Mouse (Mus musculus): Measurements from ENCODE around the gene Golga7b.

Golga7b gene

GRCm38 (mm10) chr19:42247519-42247918 is at the start of gene Golga7b:
TSS of gene Golga7b (plus strand) at chr19:42247574.
- DNase-seq (ENCODE audit: low spot score) = no peak

GRCm38 (mm10) chr19:42198026-42198425 is 49.3 kb upstream of the Golga7b start:
- no peak for DNase-seq (ENCODE audit: low spot score)

- no peak for DNase-seq (ENCODE audit: low spot score)
Observed at GRCm38 (mm10) chr19:42201696-42202381, 45.5 kb upstream of the Golga7b start, which contains the start of gene Sfrp5. TSS of gene Sfrp5 (minus strand) at chr19:42202252.

GRCm38 (mm10) chr19:42202467-42202866 is 44.9 kb upstream of the Golga7b start:
- DNase-seq (ENCODE audit: low spot score) = no peak

- no peak for DNase-seq (ENCODE audit: low spot score)
Observed at GRCm38 (mm10) chr19:42204306-42204705, 43.1 kb upstream of the Golga7b start.

- DNase-seq (ENCODE audit: low spot score) = no peak
Observed at GRCm38 (mm10) chr19:42205201-42205600, 42.2 kb upstream of the Golga7b start.

- no peak for DNase-seq (ENCODE audit: low spot score)
Observed at GRCm38 (mm10) chr19:42209485-42209884, 37.9 kb upstream of the Golga7b start.

GRCm38 (mm10) chr19:42209976-42210375 is 37.4 kb upstream of the Golga7b start:
- no peak for DNase-seq (ENCODE audit: low spot score)

- no peak for DNase-seq (ENCODE audit: low spot score)
Observed at GRCm38 (mm10) chr19:42211936-42212335, 35.4 kb upstream of the Golga7b start.

- DNase-seq (ENCODE audit: low spot score) = no peak
Observed at GRCm38 (mm10) chr19:42214601-42215000, 32.8 kb upstream of the Golga7b start.

GRCm38 (mm10) chr19:42216699-42217373 is 30.5 kb upstream of the Golga7b start:
- DNase-seq (ENCODE audit: low spot score) = no peak

- DNase-seq (ENCODE audit: low spot score) = peak; percentile 18
Observed at GRCm38 (mm10) chr19:42217374-42217763, 30.0 kb upstream of the Golga7b start.

- DNase-seq (ENCODE audit: low spot score) = no peak
Observed at GRCm38 (mm10) chr19:42226451-42226850, 20.9 kb upstream of the Golga7b start.

GRCm38 (mm10) chr19:42229499-42230287 is 17.7 kb upstream of the Golga7b start:
- DNase-seq (ENCODE audit: low spot score) = no peak

- no peak for DNase-seq (ENCODE audit: low spot score)
Observed at GRCm38 (mm10) chr19:42230288-42230568, 17.1 kb upstream of the Golga7b start.

- no peak for DNase-seq (ENCODE audit: low spot score)
Observed at GRCm38 (mm10) chr19:42230986-42231385, 16.4 kb upstream of the Golga7b start.

GRCm38 (mm10) chr19:42237602-42238340 is 9.6 kb upstream of the Golga7b start:
- DNase-seq (ENCODE audit: low spot score) = no peak

- no peak for DNase-seq (ENCODE audit: low spot score)
Observed at GRCm38 (mm10) chr19:42238341-42238715, 9.0 kb upstream of the Golga7b start.

GRCm38 (mm10) chr19:42240881-42241280 is 6.5 kb upstream of the Golga7b start:
- DNase-seq (ENCODE audit: low spot score) = no peak

- DNase-seq (ENCODE audit: low spot score) = peak; percentile 9
Observed at GRCm38 (mm10) chr19:42243401-42243800, 4.0 kb upstream of the Golga7b start.

GRCm38 (mm10) chr19:42246626-42247025 is 748 bp upstream of the Golga7b start:
- DNase-seq (ENCODE audit: low spot score) = no peak

Data from MN1 (cell line).